Mouse (Mus musculus) CH12.LX (cell line): ENCODE measurements around the gene Ppm1l. TPM values are rescaled to one million over a fixed set of nuclear protein-coding genes. Genes with fewer than 3 reads are reported as not detected.
A peak's percentile ranks its signal among the peaks of the same experiment; 100 is the strongest.

Experiments
- DNase-seq: peaks from one replicate; pipeline ENCODE4 v3.0.0-alpha.2; 2013; ENCODE audit errors: extremely low read depth
- H3K27ac ChIP-seq: 2 replicates; pipeline ENCODE4 v1.5.1; 2012; ENCODE audit warnings: low read depth, mild to moderate bottlenecking, control low read depth, moderate library complexity; ENCODE audit not compliant: insufficient read depth
- H3K27me3 ChIP-seq: replicated peaks from 2 replicates; pipeline ENCODE3; 2012; ENCODE audit warnings: inconsistent platforms
- H3K36me3 ChIP-seq, 2 experiments: replicated peaks in 1 of 2; 2 replicates each; pipeline versions ENCODE3 to v1.6.1; 2012; ENCODE audit warnings: inconsistent platforms in 1 of 2, low read length in 1 of 2, mild to moderate bottlenecking in 1 of 2, mixed read lengths in 1 of 2, moderate library complexity in 1 of 2; ENCODE audit not compliant: control insufficient read depth in 1 of 2, insufficient read depth in 1 of 2
- H3K4me1 ChIP-seq, 2 experiments: 2 replicates each; pipeline ENCODE4 v1.6.1; 2012; ENCODE audit warnings: inconsistent platforms in 1 of 2, moderate library complexity in 1 of 2; ENCODE audit not compliant: insufficient read depth in 2 of 2, control insufficient read depth in 1 of 2
- H3K4me2 ChIP-seq: 2 replicates; pipeline ENCODE4 v1.6.1; 2012; ENCODE audit warnings: low read depth, mild to moderate bottlenecking, control low read depth; ENCODE audit not compliant: poor library complexity, insufficient read depth, severe bottlenecking
- H3K4me3 ChIP-seq, 3 experiments: fragments of 150-350 bp in 1 of 3; sonication (generic) in 1 of 3; replicated peaks in 1 of 3; 2 replicates each; pipeline versions ENCODE3 to v1.5.1; 2011 to 2012; ENCODE audit warnings: low read depth in 2 of 3, low read length in 2 of 3, mild to moderate bottlenecking in 2 of 3, moderate library complexity in 2 of 3, control low read depth in 1 of 3, improper control_type of control experiment in 1 of 3, inconsistent platforms in 1 of 3, mixed read lengths in 1 of 3; ENCODE audit not compliant: poor library complexity in 1 of 3
- H3K79me2 ChIP-seq: replicated peaks from 2 replicates; pipeline ENCODE4 v1.6.1; 2012; ENCODE audit warnings: mild to moderate bottlenecking, moderate library complexity; ENCODE audit not compliant: control insufficient read depth, poor library complexity, insufficient read depth, severe bottlenecking; ENCODE audit errors: extremely low read depth
- H3K9ac ChIP-seq: 2 replicates; pipeline ENCODE4 v1.6.1; 2012; ENCODE audit warnings: low read depth, mild to moderate bottlenecking, control low read depth, moderate library complexity; ENCODE audit not compliant: insufficient read depth
- H3K9me3 ChIP-seq: replicated peaks from 2 replicates; pipeline ENCODE3; 2012; ENCODE audit warnings: low read length, inconsistent platforms, mixed read lengths
- CHD1 ChIP-seq: IDR thresholded peaks from 2 replicates; pipeline ENCODE4 v1.6.1; 2012; ENCODE audit warnings: low read depth, low read length, improper control_type of control experiment, inconsistent platforms
- CHD2 ChIP-seq: IDR thresholded peaks from 2 replicates; pipeline ENCODE4 v1.6.1; 2011; ENCODE audit warnings: low read length, improper control_type of control experiment
- CTCF ChIP-seq, 2 experiments: IDR thresholded peaks in 1 of 2; conservative IDR thresholded peaks in 1 of 2; 2 replicates each; pipeline ENCODE4 v1.5.1; 2011 to 2012; ENCODE audit warnings: low read depth in 2 of 2, low read length in 2 of 2, improper control_type of control experiment in 1 of 2, inconsistent platforms in 1 of 2, mild to moderate bottlenecking in 1 of 2, moderate library complexity in 1 of 2
- ELF1 ChIP-seq: IDR thresholded peaks from 2 replicates; pipeline ENCODE4 v1.6.1; 2014; ENCODE audit warnings: low read depth, mild to moderate bottlenecking, inconsistent platforms, low read length, improper control_type of control experiment
- EP300 ChIP-seq: IDR thresholded peaks from 2 replicates; pipeline ENCODE4 v1.6.1; 2011; ENCODE audit warnings: low read length, improper control_type of control experiment
- ETS1 ChIP-seq: conservative IDR thresholded peaks from 2 replicates; pipeline ENCODE4 v1.6.1; 2012; ENCODE audit warnings: low read depth, mild to moderate bottlenecking, inconsistent platforms, low read length, improper control_type of control experiment, moderate library complexity
- GABPA ChIP-seq: IDR thresholded peaks from 2 replicates; pipeline ENCODE4 v1.6.1; 2012; ENCODE audit warnings: low read depth, low read length, improper control_type of control experiment, inconsistent platforms; ENCODE audit not compliant: insufficient replicate concordance
- HCFC1 ChIP-seq: IDR thresholded peaks from 2 replicates; pipeline ENCODE4 v1.6.1; 2012; ENCODE audit warnings: low read depth, mild to moderate bottlenecking, inconsistent platforms, low read length, improper control_type of control experiment
- JUN ChIP-seq: IDR thresholded peaks from 2 replicates; pipeline ENCODE4 v1.6.1; 2011; ENCODE audit warnings: low read depth, mild to moderate bottlenecking, low read length, improper control_type of control experiment, moderate library complexity; ENCODE audit not compliant: insufficient read depth
- JUND ChIP-seq: conservative IDR thresholded peaks from 2 replicates; pipeline ENCODE4 v1.6.1; 2011; ENCODE audit warnings: low read depth, low read length, improper control_type of control experiment
- KAT2A ChIP-seq: IDR thresholded peaks from 2 replicates; pipeline ENCODE4 v1.6.1; 2012; ENCODE audit warnings: low read length, improper control_type of control experiment, inconsistent platforms; ENCODE audit not compliant: insufficient replicate concordance
- MAFK ChIP-seq: IDR thresholded peaks from 2 replicates; pipeline ENCODE4 v1.6.1; 2011; ENCODE audit warnings: low read length, improper control_type of control experiment; ENCODE audit not compliant: insufficient replicate concordance
- MAX ChIP-seq: IDR thresholded peaks from 2 replicates; pipeline ENCODE4 v1.6.1; 2011; ENCODE audit warnings: low read length, improper control_type of control experiment
- MEF2A ChIP-seq: IDR thresholded peaks from 2 replicates; pipeline ENCODE4 v1.6.1; 2014; ENCODE audit warnings: low read depth, mild to moderate bottlenecking, inconsistent platforms, low read length, improper control_type of control experiment, borderline replicate concordance
- MYC ChIP-seq: IDR thresholded peaks from 2 replicates; pipeline ENCODE4 v1.6.1; 2011; ENCODE audit warnings: low read depth, mild to moderate bottlenecking, improper control_type of control experiment, low read length
- NELFE ChIP-seq: IDR thresholded peaks from 2 replicates; pipeline ENCODE4 v1.6.1; 2011; ENCODE audit warnings: low read depth, low read length, improper control_type of control experiment
- PAX5 ChIP-seq: IDR thresholded peaks from 2 replicates; pipeline ENCODE4 v1.6.1; 2012; ENCODE audit warnings: low read length, inconsistent platforms, mixed read lengths
- POLR2A ChIP-seq: IDR thresholded peaks from 2 replicates; pipeline ENCODE4 v1.6.1; 2011; ENCODE audit warnings: low read depth, mild to moderate bottlenecking, improper control_type of control experiment, low read length
- POLR2AphosphoS2 ChIP-seq: IDR thresholded peaks from 2 replicates; pipeline ENCODE4 v1.6.1; 2011; ENCODE audit warnings: low read depth, low read length, improper control_type of control experiment
- RAD21 ChIP-seq: IDR thresholded peaks from 2 replicates; pipeline ENCODE4 v1.6.1; 2011; ENCODE audit warnings: low read depth, mild to moderate bottlenecking, low read length, improper control_type of control experiment, moderate library complexity
- RCOR1 ChIP-seq: conservative IDR thresholded peaks from 2 replicates; pipeline ENCODE4 v1.6.1; 2012; ENCODE audit warnings: low read depth, mild to moderate bottlenecking, inconsistent platforms, low read length, improper control_type of control experiment
- SMC3 ChIP-seq: IDR thresholded peaks from 2 replicates; pipeline ENCODE4 v1.6.1; 2011; ENCODE audit warnings: low read depth, low read length, improper control_type of control experiment
- TCF12 ChIP-seq: IDR thresholded peaks from 2 replicates; pipeline ENCODE4 v1.6.1; 2014; ENCODE audit warnings: low read depth, mild to moderate bottlenecking, inconsistent platforms, low read length, improper control_type of control experiment
- UBTF ChIP-seq: IDR thresholded peaks from 2 replicates; pipeline ENCODE4 v1.6.1; 2012; ENCODE audit warnings: low read depth, mild to moderate bottlenecking, inconsistent platforms, low read length, improper control_type of control experiment, moderate library complexity
- USF1 ChIP-seq: IDR thresholded peaks from 2 replicates; pipeline ENCODE4 v1.6.1; 2014; ENCODE audit warnings: low read depth, mild to moderate bottlenecking, inconsistent platforms, low read length, improper control_type of control experiment
- USF2 ChIP-seq: conservative IDR thresholded peaks from 2 replicates; pipeline ENCODE4 v1.6.1; 2011; ENCODE audit warnings: low read depth, low read length, improper control_type of control experiment
- ZC3H11A ChIP-seq: IDR thresholded peaks from 2 replicates; pipeline ENCODE4 v1.6.1; 2012; ENCODE audit warnings: low read depth, mild to moderate bottlenecking, inconsistent platforms, low read length, improper control_type of control experiment
- ZKSCAN1 ChIP-seq: IDR thresholded peaks from 2 replicates; pipeline ENCODE4 v1.6.1; 2012; ENCODE audit warnings: low read depth, inconsistent platforms, low read length, improper control_type of control experiment, borderline replicate concordance
- ZMIZ1 ChIP-seq: IDR thresholded peaks from 2 replicates; pipeline ENCODE4 v1.6.1; 2012; ENCODE audit warnings: low read depth, mild to moderate bottlenecking, inconsistent platforms, low read length, improper control_type of control experiment
- ZNF384 ChIP-seq: IDR thresholded peaks from 2 replicates; pipeline ENCODE4 v1.6.1; 2012; ENCODE audit warnings: low read depth, low read length, improper control_type of control experiment, inconsistent platforms
- dilution Hi-C: fragments of 300-500 bp; cut with MboI; formaldehyde crosslinking; loops from 2 replicates; pipeline ENCODE4 v1.14.3; 2020; ENCODE audit warnings: low sequenced_read_pairs; ENCODE audit not compliant: extremely low pct_unique_long_range_greater_than_20kb, extremely low pct_ligation_motif_present
- in situ Hi-C: fragments of 300-500 bp; cut with MboI; formaldehyde crosslinking; loops from 3 replicates; pipeline ENCODE4 v1.14.3; 2019; ENCODE audit warnings: low sequenced_read_pairs, low pct_ligation_motif_present, low pct_unique_long_range_greater_than_20kb, mixed read lengths
- polyA plus RNA-seq: library from polyadenylated mRNA; unstranded; fragments of >175 nt; gene quantifications from 2 replicates; pipeline ENCODE4 v1.2.1, GENCODE M21; 2012; ENCODE audit warnings: low read depth; ENCODE audit not compliant: insufficient read length
- total RNA-seq, 2 experiments: library from RNA; depleted of rRNA; stranded (reverse); fragments of 300-350 nt in 1 of 2; fragments of >200 nt in 1 of 2; gene quantifications; 2 replicates each; pipeline ENCODE4 v1.2.3; 2012 to 2014

Gene Ppm1l
- total and polyA plus RNA-seq, 3 experiments, result 0.68 to 2.4 (median 1.7) TPM

- Histone ChIP-seq H3K36me3 (no peaks in the 10 kb centered on the region), H3K79me2 (no peaks in the 10 kb centered on the region), H3K9ac (no peak overlapping the region), H3K27ac (no peak overlapping the region), H3K4me3 (no peak overlapping the region), H3K4me2 (no peak overlapping the region), H3K9me3 (peaks cover 4% of the 10 kb centered on the region), H3K4me1 (peaks cover 20 to 26% of the 10 kb centered on the region in 2 experiments), H3K27me3 (no peaks in the 10 kb centered on the region)
- in situ Hi-C loops (loop anchor here (25.0 kb wide), 1 partner anchor 438 kb away; the partner anchor contains the start of gene Nmd3), dilution Hi-C loops (no loop called here)
- DNase-seq, result no peak
- no peak for TF ChIP-seq CHD2
- no peak for TF ChIP-seq KAT2A
- TF ChIP-seq GABPA, result no peak
- no peak for TF ChIP-seq POLR2A
- no peak for TF ChIP-seq RCOR1
- no peak for TF ChIP-seq USF2
- TF ChIP-seq EP300, result no peak
- no peak for TF ChIP-seq PAX5
- TF ChIP-seq HCFC1, result no peak
- TF ChIP-seq MAX, result no peak
- no peak for TF ChIP-seq ZKSCAN1
- no peak for TF ChIP-seq RAD21
- no peak for TF ChIP-seq MEF2A
- no peak for TF ChIP-seq MAFK
- TF ChIP-seq MYC, result no peak
- TF ChIP-seq TCF12, result no peak
Measured at GRCm38 (mm10) chr3:69274018-69274663, 42.5 kb upstream of the Ppm1l start.

- dilution Hi-C loops, result no loop called here
- TF ChIP-seq ZNF384, result no peak
- TF ChIP-seq JUND, result peak; percentile 58; the same call in 1 of the 2 replicates
- TF ChIP-seq NELFE, result no peak
- TF ChIP-seq CHD1, result no peak
- TF ChIP-seq RCOR1, result no peak; the same call in 1 of the 2 replicates
- TF ChIP-seq POLR2AphosphoS2, result no peak
- TF ChIP-seq ZC3H11A, result no peak
- TF ChIP-seq CTCF (conservative IDR thresholded peaks at IDR 0.05 in 1 of 2, IDR thresholded peaks at IDR 0.05 in 1 of 2; ENCODE audit: low read depth in 2 of 2, low read length in 2 of 2), result no peak
- TF ChIP-seq ELF1, result no peak
- TF ChIP-seq ZMIZ1, result no peak
- TF ChIP-seq UBTF, result no peak
- peak; percentile 51; the same call in 1 of the 2 replicates for TF ChIP-seq TCF12
- TF ChIP-seq MAX, result peak; percentile 70; the same call in 1 of the 2 replicates
- peak; percentile 39; the same call in 1 of the 2 replicates for TF ChIP-seq MAFK
- TF ChIP-seq ETS1, result peak; percentile 63
- no peak for TF ChIP-seq HCFC1
- TF ChIP-seq SMC3, result no peak
- peak; percentile 51; the same call in 1 of the 2 replicates for TF ChIP-seq JUN
- TF ChIP-seq POLR2A, result no peak
- peak; percentile 78 for TF ChIP-seq EP300
- no peak for TF ChIP-seq RAD21
- TF ChIP-seq USF1, result peak; percentile 75
- TF ChIP-seq MEF2A, result peak; percentile 93
Measured at GRCm38 (mm10) chr3:69274664-69275312, 41.9 kb upstream of the Ppm1l start.

More at GRCm38 (mm10) chr3:69274664-69275312, 41.9 kb upstream of the Ppm1l start:
- in situ Hi-C loops, result loop anchor here (25.0 kb wide), 1 partner anchor 438 kb away; the partner anchor contains the start of gene Nmd3
- no peak overlapping the region; the same call in 1 of the 2 replicates for H3K4me2 ChIP-seq
- no peaks in the 10 kb centered on the region for H3K36me3 ChIP-seq
- peaks cover 4% of the 10 kb centered on the region for H3K9me3 ChIP-seq
- peak; percentile 38 for DNase-seq
- no peaks in the 10 kb centered on the region for H3K27me3 ChIP-seq
- H3K4me1 ChIP-seq, result peaks cover 20 to 26% of the 10 kb centered on the region in 2 experiments
- no peak overlapping the region for H3K4me3 ChIP-seq
- H3K79me2 ChIP-seq, result no peaks in the 10 kb centered on the region
- H3K27ac ChIP-seq, result no peak overlapping the region
- H3K9ac ChIP-seq, result no peak overlapping the region
